Mouse (Mus musculus): ENCODE measurements at regions not wholly inside any gene's neighbourhood (a gene's known extent, or its start where the extent isn't known, plus 50 kb on each side); places are given as distances from the start of the nearest gene placed in this dataset.

DNA sequence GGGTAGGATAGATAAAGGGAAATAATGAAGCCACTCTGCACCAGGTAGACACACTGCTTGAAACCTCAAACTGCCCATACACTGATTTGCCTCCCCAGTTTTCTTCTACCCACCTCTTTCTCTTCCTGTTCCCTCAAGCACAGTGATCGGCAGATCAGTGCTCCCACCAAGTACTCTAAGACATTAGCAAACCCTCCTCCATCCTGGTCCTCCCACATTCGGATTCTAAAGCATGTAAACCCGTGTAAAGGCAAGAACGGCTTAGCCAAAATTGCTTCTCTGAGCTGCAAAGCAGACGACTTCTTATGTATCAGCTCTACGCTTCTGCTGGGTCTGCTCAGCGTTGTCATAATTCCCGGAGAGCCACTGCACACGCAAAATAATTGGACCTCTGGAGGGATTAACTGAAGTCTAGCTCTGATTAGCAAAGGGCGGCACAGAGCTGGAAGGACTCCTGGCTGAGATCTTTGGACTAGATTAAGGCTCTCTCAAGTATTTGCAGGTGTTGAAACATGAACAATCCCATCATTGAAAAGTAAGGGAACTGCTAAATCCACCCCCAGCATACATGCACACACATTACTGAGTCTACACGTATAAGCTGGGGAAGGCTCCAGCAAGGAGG lies 67.2 kb downstream of the Mtx3 start:
- no peak for TF ChIP-seq CTCF (IDR thresholded peaks at IDR 0.05; ENCODE audit: low read depth)
- TF ChIP-seq EP300 (IDR thresholded peaks at IDR 0.05; ENCODE audit: low read depth), result no peak
- WGBS, result 77% methylated on average over 11 of the region's 11 CpGs
- H3K4me3 ChIP-seq (ENCODE audit: low read depth, low read length), result no peak overlapping the region

GRCm38 (mm10) chr13:92912661-92913060 lies 68.1 kb downstream of the Mtx3 start:
- WGBS, result 74% methylated on average over 2 of the region's 2 CpGs
- DNase-seq (ENCODE audit: low spot score) (no peak), ATAC-seq (ENCODE audit: insufficient read depth, low read depth) (no peak)
- peaks cover 14% of the 10 kb centered on the region for H3K4me1 ChIP-seq (ENCODE audit: control insufficient read depth, insufficient read depth)
- H3K9ac ChIP-seq (replicated peaks; ENCODE audit: low read depth, low read length), result no peak overlapping the region
- H3K27me3 ChIP-seq (ENCODE audit: control insufficient read depth, insufficient read depth, low read length), result no peaks in the 10 kb centered on the region
- no peak overlapping the region for H3K4me3 ChIP-seq (ENCODE audit: low read depth, low read length)
- H3K4me2 ChIP-seq (ENCODE audit: low read depth, low read length), result no peak overlapping the region
- TF ChIP-seq CTCF (IDR thresholded peaks at IDR 0.05; ENCODE audit: low read depth) (no peak), EP300 (IDR thresholded peaks at IDR 0.05; ENCODE audit: low read depth) (no peak)
- no peak overlapping the region for H3K27ac ChIP-seq (ENCODE audit: low read depth)
- H3K9me3 ChIP-seq (replicated peaks; ENCODE audit: control insufficient read depth, low read length), result no peaks in the 10 kb centered on the region; the same call in 1 of the 2 replicates
- no peaks in the 10 kb centered on the region for H3K36me3 ChIP-seq (replicated peaks; ENCODE audit: control insufficient read depth, insufficient read depth, low read length)

More for the DNA sequence above, 67.2 kb downstream of the Mtx3 start:
- Histone ChIP-seq H3K36me3 (replicated peaks; ENCODE audit: control insufficient read depth, insufficient read depth, low read length) (no peaks in the 10 kb centered on the region), H3K4me2 (ENCODE audit: low read depth, low read length) (no peak overlapping the region), H3K4me1 (ENCODE audit: control insufficient read depth, insufficient read depth) (peaks cover 21% of the 10 kb centered on the region), H3K9me3 (replicated peaks; ENCODE audit: control insufficient read depth, low read length) (no peaks in the 10 kb centered on the region), H3K27ac (ENCODE audit: low read depth) (no peak overlapping the region), H3K9ac (replicated peaks; ENCODE audit: low read depth, low read length) (no peak overlapping the region), H3K27me3 (ENCODE audit: control insufficient read depth, insufficient read depth, low read length) (no peaks in the 10 kb centered on the region)
- no peak for ATAC-seq (ENCODE audit: insufficient read depth, low read depth)
- DNase-seq (ENCODE audit: low spot score), result no peak

DNA sequence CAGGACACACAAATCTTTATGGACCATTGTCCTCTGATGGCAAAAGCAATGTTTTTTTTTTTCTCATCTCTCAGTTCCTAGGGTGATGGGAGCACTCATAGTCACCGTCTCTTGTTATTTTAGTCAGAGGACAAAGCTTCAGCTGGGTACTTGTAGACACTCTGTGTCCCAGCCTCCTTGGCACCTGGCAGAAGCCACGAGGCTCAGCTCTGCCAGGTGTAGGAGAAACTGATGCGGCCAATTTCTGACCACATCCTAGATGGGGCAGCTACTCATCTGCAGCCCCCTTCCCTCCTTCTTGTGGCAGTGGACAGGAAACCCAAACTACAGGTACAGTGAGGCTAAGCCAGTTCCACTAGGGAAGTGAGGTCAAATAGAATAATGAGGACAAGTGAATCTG lies 70.1 kb downstream of the Mtx3 start:
- ATAC-seq (ENCODE audit: insufficient read depth, low read depth), result no peak
- Histone ChIP-seq H3K27ac (ENCODE audit: low read depth) (peak overlapping the region; percentile 67; the same call in 1 of the 2 replicates), H3K4me1 (ENCODE audit: control insufficient read depth, insufficient read depth) (peaks cover 14% of the 10 kb centered on the region; the same call in 1 of the 2 replicates), H3K36me3 (replicated peaks; ENCODE audit: control insufficient read depth, insufficient read depth, low read length) (no peaks in the 10 kb centered on the region), H3K9ac (replicated peaks; ENCODE audit: low read depth, low read length) (no peak overlapping the region), H3K27me3 (ENCODE audit: control insufficient read depth, insufficient read depth, low read length) (no peaks in the 10 kb centered on the region), H3K9me3 (replicated peaks; ENCODE audit: control insufficient read depth, low read length) (no peaks in the 10 kb centered on the region; the same call in 1 of the 2 replicates), H3K4me3 (ENCODE audit: low read depth, low read length) (no peak overlapping the region), H3K4me2 (ENCODE audit: low read depth, low read length) (no peak overlapping the region)
- TF ChIP-seq CTCF (IDR thresholded peaks at IDR 0.05; ENCODE audit: low read depth) (no peak), EP300 (IDR thresholded peaks at IDR 0.05; ENCODE audit: low read depth) (no peak)
- WGBS, result 71% methylated on average over 3 of the region's 3 CpGs
- DNase-seq (ENCODE audit: low spot score), result no peak

- WGBS, result 9% methylated on average over 2 of the region's 2 CpGs
- Histone ChIP-seq H3K9ac (replicated peaks; ENCODE audit: low read depth, low read length) (no peak overlapping the region), H3K9me3 (replicated peaks; ENCODE audit: control insufficient read depth, low read length) (no peaks in the 10 kb centered on the region; the same call in 1 of the 2 replicates), H3K36me3 (replicated peaks; ENCODE audit: control insufficient read depth, insufficient read depth, low read length) (no peaks in the 10 kb centered on the region), H3K4me1 (ENCODE audit: control insufficient read depth, insufficient read depth) (peaks cover 14% of the 10 kb centered on the region; the same call in 1 of the 2 replicates), H3K4me2 (ENCODE audit: low read depth, low read length) (no peak overlapping the region), H3K4me3 (ENCODE audit: low read depth, low read length) (no peak overlapping the region), H3K27me3 (ENCODE audit: control insufficient read depth, insufficient read depth, low read length) (no peaks in the 10 kb centered on the region), H3K27ac (ENCODE audit: low read depth) (peak overlapping the region; percentile 67)
- ATAC-seq (ENCODE audit: insufficient read depth, low read depth) (peak; percentile 92), DNase-seq (ENCODE audit: low spot score) (peak; percentile 54)
- TF ChIP-seq CTCF (IDR thresholded peaks at IDR 0.05; ENCODE audit: low read depth), result no peak
- peak; percentile 71 for TF ChIP-seq EP300 (IDR thresholded peaks at IDR 0.05; ENCODE audit: low read depth)
These were observed 70.8 kb downstream of the Mtx3 start for GRCm38 (mm10) chr13:92915221-92915839.

- Histone ChIP-seq H3K4me3 (ENCODE audit: low read depth, low read length) (no peak overlapping the region), H3K9me3 (replicated peaks; ENCODE audit: control insufficient read depth, low read length) (peaks cover under 1% of the 10 kb centered on the region; the same call in 1 of the 2 replicates), H3K36me3 (replicated peaks; ENCODE audit: control insufficient read depth, insufficient read depth, low read length) (no peaks in the 10 kb centered on the region), H3K9ac (replicated peaks; ENCODE audit: low read depth, low read length) (no peak overlapping the region), H3K4me1 (ENCODE audit: control insufficient read depth, insufficient read depth) (peaks cover 14% of the 10 kb centered on the region; the same call in 1 of the 2 replicates), H3K27me3 (ENCODE audit: control insufficient read depth, insufficient read depth, low read length) (no peaks in the 10 kb centered on the region), H3K4me2 (ENCODE audit: low read depth, low read length) (no peak overlapping the region), H3K27ac (ENCODE audit: low read depth) (peak overlapping the region; percentile 67)
- DNase-seq (ENCODE audit: low spot score), result no peak
- 94% methylated on average over 5 of the region's 5 CpGs for WGBS
- TF ChIP-seq CTCF (IDR thresholded peaks at IDR 0.05; ENCODE audit: low read depth), result no peak
- ATAC-seq (ENCODE audit: insufficient read depth, low read depth), result no peak
These were observed 71.6 kb downstream of the Mtx3 start for GRCm38 (mm10) chr13:92915948-92916710.

Data from heart, postnatal 0 days (tissue).